Mouse (Mus musculus) CH12.LX (cell line): ENCODE measurements around the gene 6030468B19Rik.

ENCODE experiments used
- E2F4 ChIP-seq: IDR thresholded peaks from 2 replicates; pipeline ENCODE4 v1.6.1; 2011; ENCODE audit warnings: low read depth, low read length, improper control_type of control experiment; ENCODE audit not compliant: insufficient replicate concordance
- ELF1 ChIP-seq: IDR thresholded peaks from 2 replicates; pipeline ENCODE4 v1.6.1; 2014; ENCODE audit warnings: low read depth, mild to moderate bottlenecking, inconsistent platforms, low read length, improper control_type of control experiment

- no peak for TF ChIP-seq ELF1
- no peak for TF ChIP-seq E2F4
These were observed 2.6 kb downstream of the 6030468B19Rik start for GRCm38 (mm10) chr11:117800038-117800437.
